Mouse (Mus musculus) heart, adult 2 months (tissue): ENCODE data around the gene Scai. TPM values are rescaled to one million over a fixed set of nuclear protein-coding genes. Genes with fewer than 3 reads are reported as not detected.

Experiments
- DNase-seq, 2 experiments: peaks; one replicate each; pipeline ENCODE4 v3.0.0; 2021
- H3K27ac ChIP-seq: fragments of 200-600 bp; 2 replicates; pipeline ENCODE4 v1.8.1; 2022
- H3K27me3 ChIP-seq: fragments of 200-500 bp; 2 replicates; pipeline ENCODE4 v1.6.1; 2012; ENCODE audit warnings: mild to moderate bottlenecking, low read length, inconsistent platforms, mixed read lengths; ENCODE audit not compliant: control insufficient read depth, insufficient read depth
- H3K36me3 ChIP-seq: fragments of 200-500 bp; 2 replicates; pipeline ENCODE4 v1.6.1; 2012; ENCODE audit warnings: low read length, inconsistent platforms; ENCODE audit not compliant: control insufficient read depth, insufficient read depth
- H3K4me1 ChIP-seq: fragments of 200-500 bp; 2 replicates; pipeline ENCODE4 v1.6.1; 2011; ENCODE audit warnings: low read length; ENCODE audit not compliant: control insufficient read depth, insufficient read depth
- H3K4me3 ChIP-seq: fragments of 200-600 bp; 2 replicates; pipeline ENCODE4 v1.8.1; 2022
- H3K79me2 ChIP-seq: fragments of 200-500 bp; replicated peaks from 2 replicates; pipeline ENCODE4 v1.6.1; 2012; ENCODE audit warnings: mild to moderate bottlenecking, inconsistent platforms, low read length, moderate library complexity, mixed read lengths; ENCODE audit not compliant: control insufficient read depth, insufficient read depth
- H3K9ac ChIP-seq: fragments of 200-500 bp; 2 replicates; pipeline ENCODE4 v1.6.1; 2012; ENCODE audit warnings: low read depth, mild to moderate bottlenecking, control low read depth, inconsistent platforms, low read length, mixed read lengths
- CTCF ChIP-seq: fragments of 200-600 bp; IDR thresholded peaks from 2 replicates; pipeline ENCODE4 v1.8.1; 2022; ENCODE audit warnings: antibody characterized with exemption, mild to moderate bottlenecking, moderate library complexity
- EP300 ChIP-seq: fragments of 200-500 bp; IDR thresholded peaks from 2 replicates; pipeline ENCODE4 v1.6.1; 2011; ENCODE audit warnings: low read depth, low read length, control low read depth; ENCODE audit not compliant: insufficient read depth
- POLR2A ChIP-seq: fragments of 200-500 bp; IDR thresholded peaks from 2 replicates; pipeline ENCODE4 v1.6.1; 2011; ENCODE audit warnings: mild to moderate bottlenecking, low read depth, low read length, control low read depth; ENCODE audit not compliant: insufficient read depth
- WGBS: fragments of 180-500 bp; shearing (Covaris S2); methylation state at CpG from one replicate; pipeline ENCODE4 v1.1.7; 2018; 5-methylcytosine and 5-hydroxymethylcytosine counted together
- intact Hi-C: fragments of 180-260 bp; cut with DNase I; formaldehyde crosslinking; loops from one replicate; pipeline ENCODE4 v1.15.1; 2025
- polyA plus RNA-seq: library from polyadenylated mRNA; depleted of rRNA; stranded (reverse); fragments of >200 nt; gene quantifications from 2 replicates; pipeline ENCODE4 v1.2.3, GENCODE M21; 2012
- total RNA-seq, 2 experiments: library from RNA; stranded (reverse); gene quantifications; 2 replicates each; pipeline ENCODE4 v1.2.3; 2021

Scai gene
- total and polyA plus RNA-seq, 3 experiments, result 1.4 to 4.1 (median 2.9) TPM

DNA sequence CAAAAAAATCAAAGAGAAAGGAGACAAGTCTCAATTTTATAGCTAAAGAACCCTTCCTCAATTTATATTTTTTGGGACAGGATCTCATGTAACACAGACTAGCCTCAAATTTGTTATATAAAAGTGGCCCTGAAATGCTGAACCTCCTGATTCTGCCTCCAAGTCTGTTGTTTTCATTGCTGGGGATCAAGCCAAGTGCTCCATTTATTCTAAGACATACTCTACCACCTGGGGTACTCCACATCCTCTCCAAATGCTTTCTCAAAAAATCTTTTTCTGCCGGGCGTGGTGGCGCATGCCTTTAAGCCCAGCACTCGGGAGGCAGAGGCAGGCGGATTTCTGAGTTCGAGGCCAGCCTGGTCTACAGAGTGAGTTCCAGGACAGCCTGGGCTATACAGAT is 29.5 kb upstream of the Scai start:
- WGBS, result 89% methylated on average over 6 of the region's 6 CpGs

DNA sequence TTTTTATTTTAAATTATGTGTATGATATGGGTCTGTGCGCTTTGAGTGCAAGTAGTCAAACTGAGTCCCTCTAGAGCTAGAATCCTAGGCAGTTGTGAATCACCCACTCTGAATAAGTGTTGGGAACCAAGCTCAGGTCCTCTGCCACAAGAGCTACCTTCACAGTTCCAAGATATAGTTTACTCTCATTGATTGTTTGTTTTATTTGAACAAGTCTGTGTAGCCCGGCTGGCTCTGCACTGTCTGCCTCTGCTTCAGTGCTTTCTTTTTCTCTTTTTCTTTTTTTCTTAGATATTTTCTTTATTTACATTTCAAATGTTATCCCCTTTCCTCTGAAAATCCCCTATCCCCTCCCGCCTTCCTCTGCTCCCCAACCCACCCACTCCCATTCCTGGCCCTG is 28.5 kb upstream of the Scai start:
- H3K79me2 ChIP-seq, result peaks cover 4% of the 10 kb centered on the region
- DNase-seq, result no peak
- no peak overlapping the region for H3K9ac ChIP-seq
- peaks cover 6% of the 10 kb centered on the region for H3K36me3 ChIP-seq
- H3K4me1 ChIP-seq, result peaks cover 5% of the 10 kb centered on the region
- intact Hi-C loops, result no loop called here
- no peak for TF ChIP-seq CTCF
- TF ChIP-seq EP300, result no peak
- no peak for TF ChIP-seq POLR2A
- no peak overlapping the region for H3K4me3 ChIP-seq
- H3K27ac ChIP-seq, result no peak overlapping the region
- 91% methylated on average over 3 of the region's 3 CpGs for WGBS
- no peaks in the 10 kb centered on the region for H3K27me3 ChIP-seq

More for the DNA sequence above, 29.5 kb upstream of the Scai start:
- H3K4me3 ChIP-seq, result no peak overlapping the region
- peaks cover 4% of the 10 kb centered on the region for H3K79me2 ChIP-seq
- H3K9ac ChIP-seq, result no peak overlapping the region
- peaks cover 13% of the 10 kb centered on the region for H3K36me3 ChIP-seq
- no peaks in the 10 kb centered on the region for H3K27me3 ChIP-seq
- TF ChIP-seq CTCF (no peak), EP300 (no peak), POLR2A (no peak)
- no peak overlapping the region for H3K27ac ChIP-seq
- intact Hi-C loops, result no loop called here
- peaks cover 8% of the 10 kb centered on the region for H3K4me1 ChIP-seq
- no peak for DNase-seq

DNA sequence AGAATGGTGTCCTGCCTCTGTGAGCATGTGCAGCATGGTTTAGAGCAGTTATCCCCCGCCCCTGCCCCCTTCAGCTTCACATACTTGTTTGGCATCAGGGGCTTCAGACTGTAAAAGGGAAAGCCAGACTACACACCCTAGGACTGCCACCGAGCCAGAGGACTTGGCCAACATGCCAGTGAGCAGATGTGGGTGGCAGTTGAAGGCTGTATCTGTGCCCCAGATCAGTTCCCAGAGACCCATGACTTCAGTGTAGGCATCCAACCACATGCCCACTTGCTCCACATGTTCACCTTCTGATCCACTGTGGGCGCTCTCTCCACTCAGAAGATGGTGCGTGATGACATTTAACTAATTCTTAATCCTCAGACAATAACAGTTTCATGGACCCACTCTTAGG is 26.6 kb upstream of the Scai start:
- no peak overlapping the region for H3K27ac ChIP-seq
- H3K27me3 ChIP-seq, result no peaks in the 10 kb centered on the region
- H3K79me2 ChIP-seq, result peaks cover 2% of the 10 kb centered on the region; the same call in 1 of the 2 replicates
- intact Hi-C loops, result no loop called here
- peaks cover 2% of the 10 kb centered on the region; the same call in 1 of the 2 replicates for H3K36me3 ChIP-seq
- H3K4me3 ChIP-seq, result no peak overlapping the region
- no peak overlapping the region for H3K9ac ChIP-seq
- 92% methylated on average over 4 of the region's 4 CpGs for WGBS
- peaks cover 5% of the 10 kb centered on the region for H3K4me1 ChIP-seq
- TF ChIP-seq EP300, result no peak
- no peak for TF ChIP-seq CTCF
- no peak for TF ChIP-seq POLR2A
- no peak for DNase-seq

DNA sequence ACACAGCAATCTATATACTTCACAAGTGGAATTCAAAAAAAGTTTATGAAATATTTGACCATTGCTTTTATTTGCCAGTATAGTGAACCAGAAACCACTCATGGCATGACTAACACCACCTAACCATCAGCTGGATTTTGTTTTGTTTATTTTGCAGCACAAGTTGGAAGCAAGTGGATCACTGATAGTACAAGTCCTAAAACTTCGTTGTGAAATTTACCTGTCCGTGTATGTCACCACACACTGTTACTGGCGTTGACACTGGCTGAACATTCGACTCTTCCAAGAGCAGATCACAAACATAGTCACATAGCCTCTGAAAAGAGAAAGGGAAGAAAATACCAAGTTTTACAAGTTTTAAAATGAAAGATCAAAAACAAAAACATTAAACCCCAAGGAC is 20.2 kb upstream of the Scai start:
- Histone ChIP-seq H3K27me3 (no peaks in the 10 kb centered on the region), H3K36me3 (peaks cover 6% of the 10 kb centered on the region), H3K79me2 (peaks cover 3% of the 10 kb centered on the region; the same call in 1 of the 2 replicates), H3K27ac (no peak overlapping the region), H3K4me3 (no peak overlapping the region), H3K4me1 (peaks cover under 1% of the 10 kb centered on the region; the same call in 1 of the 2 replicates), H3K9ac (no peak overlapping the region)
- no peak for DNase-seq
- WGBS, result 85% methylated on average over 4 of the region's 4 CpGs
- intact Hi-C loops, result no loop called here
- no peak for TF ChIP-seq POLR2A
- TF ChIP-seq CTCF, result no peak
- TF ChIP-seq EP300, result no peak

DNA sequence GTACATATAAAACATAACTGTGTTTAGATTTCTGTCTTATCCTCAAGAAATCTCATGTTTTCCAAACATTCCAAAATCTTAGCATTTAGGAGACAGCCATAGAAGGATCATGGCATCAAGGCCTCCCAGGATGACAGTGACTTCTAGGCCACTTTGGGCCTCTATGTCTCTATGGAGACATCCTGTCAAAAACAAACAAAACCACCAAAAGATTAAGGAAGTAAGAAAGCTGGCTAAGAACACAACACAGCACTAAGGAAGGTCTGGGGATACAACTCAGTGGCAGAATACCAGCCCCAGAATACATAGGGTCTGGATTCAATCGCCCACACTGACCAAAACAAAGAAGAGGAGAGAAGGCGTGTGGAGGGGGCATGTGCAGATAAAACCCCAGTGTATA is 12.8 kb upstream of the Scai start:
- WGBS, result 76% methylated on average over 2 of the region's 2 CpGs
- Histone ChIP-seq H3K27ac (no peak overlapping the region), H3K36me3 (peaks cover 12% of the 10 kb centered on the region)

DNA sequence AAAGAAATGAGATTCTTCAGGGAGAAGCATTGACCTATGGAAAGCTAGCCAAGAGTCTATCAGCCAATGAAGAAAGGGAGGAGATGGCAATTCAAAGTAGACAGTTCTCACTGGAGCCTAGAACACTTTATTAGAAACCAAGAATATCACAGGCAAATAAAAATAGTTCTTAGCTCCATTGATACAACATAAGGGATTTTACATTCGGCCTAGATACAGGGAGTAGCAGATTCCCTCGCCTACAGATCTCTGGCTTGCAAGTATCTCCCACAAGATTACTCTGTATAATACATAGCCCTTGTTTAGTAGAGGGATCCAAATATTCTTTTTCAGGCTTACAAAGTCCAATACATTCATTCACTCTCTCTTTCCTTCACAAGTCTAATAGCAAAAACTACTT is 4.3 kb upstream of the Scai start:
- DNase-seq, result no peak
- intact Hi-C loops, result no loop called here
- no peak overlapping the region for H3K4me3 ChIP-seq
- H3K4me1 ChIP-seq, result peaks cover 1% of the 10 kb centered on the region; the same call in 1 of the 2 replicates
- H3K9ac ChIP-seq, result no peak overlapping the region
- TF ChIP-seq EP300, result no peak
- no peak for TF ChIP-seq POLR2A
- no peak for TF ChIP-seq CTCF
- H3K27ac ChIP-seq, result no peak overlapping the region
- H3K27me3 ChIP-seq, result no peaks in the 10 kb centered on the region
- H3K36me3 ChIP-seq, result no peaks in the 10 kb centered on the region; the same call in 1 of the 2 replicates
- H3K79me2 ChIP-seq, result no peaks in the 10 kb centered on the region
- 96% methylated on average over 2 of the region's 2 CpGs for WGBS

More for the DNA sequence above, 12.8 kb upstream of the Scai start:
- intact Hi-C loops, result no loop called here
- DNase-seq, result no peak
- H3K9ac ChIP-seq, result no peak overlapping the region
- TF ChIP-seq POLR2A (no peak), CTCF (no peak), EP300 (no peak)
- H3K4me3 ChIP-seq, result no peak overlapping the region
- no peaks in the 10 kb centered on the region for H3K27me3 ChIP-seq
- 0 out of 2 replicates have a peak, but pooled peaks cover 1% of the 10 kb centered on the region for H3K4me1 ChIP-seq
- peaks cover under 1% of the 10 kb centered on the region; the same call in 1 of the 2 replicates for H3K79me2 ChIP-seq
